Mouse (Mus musculus) hematopoietic stem cell, adult 5-6 weeks (primary cell): ENCODE measurements at regions not wholly inside any gene's neighbourhood (a gene's known extent, or its start where the extent isn't known, plus 50 kb on each side); places are given as distances from the start of the nearest gene placed in this dataset.
A peak's percentile ranks its signal among the peaks of the same experiment; 100 is the strongest.

Experiments
- ATAC-seq, 2 experiments: fragments of 125-278 bp in 1 of 2; replicated peaks in 1 of 2; 2 replicates each; pipeline ENCODE4 v1.8.0; 2016 to 2017; ENCODE audit warnings: inconsistent platforms in 2 of 2, mild to moderate bottlenecking in 2 of 2, moderate number of reproducible peaks in 2 of 2, low read depth in 1 of 2, moderate TSS enrichment in 1 of 2; ENCODE audit not compliant: low FRiP score in 2 of 2, poor library complexity in 2 of 2, severe bottlenecking in 2 of 2, insufficient read depth in 1 of 2, low TSS enrichment in 1 of 2

DNA sequence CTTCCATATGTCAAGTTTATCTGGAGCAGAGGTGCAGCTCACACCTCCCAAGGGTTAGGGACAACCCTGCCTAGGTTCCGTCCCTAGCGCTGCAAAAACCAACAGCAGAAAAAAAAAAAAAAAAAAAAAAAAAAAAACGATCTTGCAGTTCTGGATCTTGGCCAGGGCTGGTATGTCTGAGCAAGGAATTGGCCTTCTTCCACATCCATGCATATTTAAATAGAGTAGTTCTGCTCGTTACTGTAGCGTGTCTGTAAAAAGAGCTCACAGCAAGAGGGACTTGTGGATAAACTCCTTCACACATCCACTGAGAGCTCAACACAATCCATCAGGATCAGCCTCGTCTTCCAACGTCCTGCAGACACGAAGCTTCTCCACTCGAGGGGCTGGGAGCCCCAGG is 639.4 kb upstream of the Adam5 start:
- no peak for ATAC-seq

DNA sequence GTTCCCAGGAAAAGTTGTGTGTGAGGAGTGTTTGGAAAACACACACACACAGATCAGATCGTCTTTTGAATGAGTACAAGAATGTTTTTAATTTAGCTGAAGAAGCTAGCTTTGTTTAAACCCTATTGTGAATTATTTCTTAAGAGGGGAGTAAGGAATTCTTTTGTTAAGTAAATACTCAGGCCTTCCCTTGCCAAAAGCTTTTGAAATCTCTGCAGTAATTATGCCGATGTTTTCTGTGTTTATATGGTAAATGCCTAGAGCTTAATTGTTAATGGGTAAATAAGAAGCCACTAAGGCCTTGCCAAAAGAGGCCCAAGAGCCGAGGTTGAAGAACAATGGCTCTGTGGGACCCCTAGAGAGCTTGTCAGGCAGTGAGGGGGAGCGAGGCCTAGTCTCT is 638.3 kb upstream of the Adam5 start:
- ATAC-seq: no peak

DNA sequence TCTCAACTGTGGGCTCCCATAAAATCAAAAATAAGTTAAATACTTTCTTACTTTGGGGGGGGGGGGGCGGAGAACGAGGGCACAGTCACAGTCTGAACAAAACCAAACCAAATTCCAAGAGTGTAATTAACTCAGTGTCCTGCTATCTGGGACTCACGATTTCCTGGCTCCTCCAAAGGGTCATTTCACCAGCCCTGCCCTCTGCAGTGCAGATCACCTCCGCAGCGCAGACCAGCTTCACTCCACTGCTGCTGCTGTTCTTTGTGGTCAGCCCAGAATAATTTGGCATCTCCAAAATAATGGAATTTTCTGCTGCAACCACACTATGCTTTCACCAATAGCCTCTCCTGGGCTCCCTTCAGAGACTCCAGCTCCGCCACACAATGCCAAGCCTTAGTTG is 631.5 kb upstream of the Adam5 start:
- no peak for ATAC-seq

DNA sequence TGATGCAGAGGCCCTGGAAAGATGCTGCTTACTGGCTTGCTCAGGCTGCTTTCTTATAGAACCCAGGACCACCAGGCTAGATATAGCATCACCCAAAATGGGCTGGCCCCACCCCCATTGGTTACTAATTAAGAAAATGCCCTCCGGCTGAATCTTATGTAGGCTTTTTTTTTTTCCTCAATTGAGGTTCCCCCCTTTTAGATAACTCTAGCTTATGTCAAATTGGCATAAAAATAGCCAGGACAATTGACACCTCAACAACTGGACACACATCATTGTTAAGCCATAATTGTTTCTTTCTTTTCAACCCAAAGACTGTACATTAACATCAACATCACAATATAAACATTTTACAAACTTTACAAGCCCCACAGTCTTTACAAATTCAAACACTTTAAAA is 630.8 kb upstream of the Adam5 start:
- ATAC-seq: no peak

DNA sequence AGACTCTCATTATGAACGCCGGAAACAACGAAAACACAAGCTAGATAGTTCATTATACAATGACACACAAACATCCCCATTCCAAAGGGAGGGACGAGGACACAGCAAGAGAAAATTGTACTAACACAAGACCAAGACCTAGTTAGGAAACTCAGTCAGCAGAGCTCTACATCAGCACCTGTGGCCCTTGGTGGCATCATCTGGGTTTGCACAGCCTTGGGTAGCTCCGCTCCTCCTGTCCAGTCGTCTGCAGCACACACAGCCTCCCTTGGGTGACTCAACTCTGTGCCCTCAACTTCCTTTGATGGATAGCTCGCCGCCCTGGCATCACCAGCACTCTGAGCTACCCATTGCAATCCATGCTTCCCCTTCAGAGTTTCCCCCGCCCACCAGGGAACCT is 629.7 kb upstream of the Adam5 start:
- ATAC-seq: no peak

DNA sequence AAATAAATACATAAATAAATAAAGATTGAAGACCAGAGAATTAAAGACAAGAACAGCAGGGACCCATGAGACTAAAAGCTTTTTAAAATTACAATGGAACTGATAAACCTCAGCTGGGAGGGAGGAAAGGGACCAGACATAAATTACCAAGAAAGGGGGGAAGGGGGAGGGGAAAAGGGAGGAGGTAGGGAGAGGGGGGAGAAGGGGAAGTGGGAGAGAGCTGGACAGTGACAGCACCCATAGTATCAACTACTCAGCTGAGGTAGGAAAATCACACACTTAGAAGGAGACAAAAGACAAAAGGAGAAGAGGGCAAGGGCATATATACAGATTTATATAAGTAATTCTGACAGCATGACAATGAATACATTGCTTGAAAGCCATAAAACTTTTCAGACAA is 626.4 kb upstream of the Adam5 start:
- ATAC-seq: no peak

DNA sequence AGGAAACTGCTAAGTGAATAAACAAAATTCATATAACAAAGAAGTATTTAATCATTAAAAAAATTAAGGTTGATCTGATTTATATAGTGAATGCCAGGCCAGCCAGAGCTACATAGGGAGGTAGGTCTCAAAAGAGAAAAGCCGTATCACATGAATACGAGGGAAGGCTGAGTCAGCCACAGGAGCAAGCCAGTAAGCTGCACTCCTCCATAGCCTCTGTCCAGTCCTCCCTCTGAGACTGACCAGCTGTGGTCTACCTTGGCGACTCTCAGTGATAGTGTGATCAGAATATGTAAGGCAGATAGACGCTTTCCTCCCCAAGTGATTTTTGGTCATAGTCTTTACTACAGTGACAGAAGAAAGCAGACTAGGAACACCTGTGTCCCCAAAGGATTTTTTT is 625.4 kb upstream of the Adam5 start:
- ATAC-seq: no peak

DNA sequence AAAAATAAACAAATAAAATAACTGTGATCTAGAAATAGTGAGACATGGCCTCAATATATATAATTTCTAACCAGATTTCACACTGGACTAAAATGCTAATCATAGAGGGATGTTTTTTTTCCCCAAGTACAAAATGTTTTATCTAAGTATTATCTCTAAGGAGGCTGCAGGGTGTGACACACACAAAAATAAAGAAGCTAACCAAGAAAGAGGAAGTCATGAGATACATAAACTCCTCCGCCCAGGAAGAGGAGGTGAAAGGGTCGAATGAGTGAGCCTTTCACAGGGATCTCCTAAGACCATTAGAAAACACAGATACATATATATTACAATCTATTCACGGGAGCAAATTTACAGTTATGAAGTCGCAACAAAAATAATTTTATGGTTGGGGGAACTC is 623.7 kb upstream of the Adam5 start:
- no peak for ATAC-seq

DNA sequence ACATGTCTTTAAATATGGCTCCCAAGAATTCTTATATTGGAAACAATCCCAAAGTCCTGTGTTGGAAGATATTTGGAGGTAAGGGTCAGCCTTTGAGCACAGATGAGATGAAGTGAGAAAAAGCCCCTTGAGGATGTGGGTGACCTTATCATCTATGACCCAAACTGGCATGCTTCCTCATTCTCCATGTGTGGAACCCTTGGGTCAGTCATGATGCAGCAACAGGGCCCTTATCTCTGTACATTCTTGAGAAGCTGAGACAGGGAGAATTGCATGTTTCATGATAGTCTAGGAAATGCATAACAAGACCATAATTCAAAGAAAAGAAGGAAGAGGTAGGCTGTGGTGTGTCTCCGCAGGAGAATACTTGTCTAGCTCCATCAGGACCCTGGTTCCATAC is 621.8 kb upstream of the Adam5 start:
- no peak; a peak in 2 of 4 replicates for ATAC-seq

DNA sequence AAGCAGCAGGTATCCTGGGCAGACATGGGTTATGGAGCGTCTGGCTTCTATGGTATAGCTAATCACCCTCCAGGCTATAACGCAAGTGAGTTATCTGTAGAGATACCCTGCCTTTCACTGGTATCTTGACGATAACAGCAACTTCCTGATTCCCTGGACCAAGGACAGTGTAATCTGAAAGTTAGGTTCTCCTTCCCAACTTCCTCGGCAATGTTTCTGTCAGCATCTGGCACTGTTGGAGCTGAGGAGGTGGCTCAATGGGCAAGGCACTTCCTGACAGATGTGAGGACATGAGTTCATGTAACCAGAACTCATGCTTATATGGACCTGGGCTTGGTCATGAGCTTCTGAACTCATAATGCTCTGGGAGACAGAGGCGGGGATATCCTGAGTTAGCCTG is 620.9 kb upstream of the Adam5 start:
- ATAC-seq: 0 out of 4 replicates have a peak, but pooled peaks of 1 of the 2 experiments have one; percentile 12

DNA sequence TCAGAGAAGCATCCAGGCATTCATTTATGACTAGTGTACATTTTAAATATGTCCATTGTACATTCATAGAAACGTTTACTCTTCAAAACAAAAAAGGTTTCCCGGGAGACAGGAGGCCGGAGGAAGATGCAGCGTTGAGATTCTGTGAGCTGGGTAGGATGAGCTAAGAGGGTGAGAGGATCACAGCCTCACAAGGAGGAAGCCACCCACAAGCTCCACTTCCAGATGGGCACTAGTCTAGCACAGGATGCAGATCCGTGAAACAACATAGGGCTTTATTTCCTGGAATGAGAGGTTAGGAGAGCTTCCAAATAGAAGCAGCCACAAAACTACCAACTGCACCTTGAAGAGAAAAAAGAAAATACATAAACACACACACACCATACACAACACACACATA is 619.4 kb upstream of the Adam5 start:
- no peak for ATAC-seq

DNA sequence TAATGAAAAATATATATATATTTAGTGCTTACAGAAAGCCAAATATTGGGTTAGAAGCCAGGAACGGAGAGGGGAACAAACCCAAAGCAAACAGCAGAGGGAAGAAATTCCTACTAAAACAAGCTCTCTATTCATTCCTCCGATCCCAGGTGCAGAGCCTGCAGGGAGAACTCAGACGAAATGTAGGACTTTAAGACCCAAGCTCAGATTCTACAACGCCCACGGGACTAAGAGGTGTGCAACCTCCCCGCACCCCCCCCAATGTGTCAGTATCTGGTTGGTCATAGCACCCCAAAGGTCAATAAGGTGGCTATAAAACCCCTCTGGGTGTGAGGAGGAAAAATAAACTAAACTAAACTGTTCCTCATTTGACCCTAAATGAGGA is 616.9 kb upstream of the Adam5 start:
- ATAC-seq: no peak

DNA sequence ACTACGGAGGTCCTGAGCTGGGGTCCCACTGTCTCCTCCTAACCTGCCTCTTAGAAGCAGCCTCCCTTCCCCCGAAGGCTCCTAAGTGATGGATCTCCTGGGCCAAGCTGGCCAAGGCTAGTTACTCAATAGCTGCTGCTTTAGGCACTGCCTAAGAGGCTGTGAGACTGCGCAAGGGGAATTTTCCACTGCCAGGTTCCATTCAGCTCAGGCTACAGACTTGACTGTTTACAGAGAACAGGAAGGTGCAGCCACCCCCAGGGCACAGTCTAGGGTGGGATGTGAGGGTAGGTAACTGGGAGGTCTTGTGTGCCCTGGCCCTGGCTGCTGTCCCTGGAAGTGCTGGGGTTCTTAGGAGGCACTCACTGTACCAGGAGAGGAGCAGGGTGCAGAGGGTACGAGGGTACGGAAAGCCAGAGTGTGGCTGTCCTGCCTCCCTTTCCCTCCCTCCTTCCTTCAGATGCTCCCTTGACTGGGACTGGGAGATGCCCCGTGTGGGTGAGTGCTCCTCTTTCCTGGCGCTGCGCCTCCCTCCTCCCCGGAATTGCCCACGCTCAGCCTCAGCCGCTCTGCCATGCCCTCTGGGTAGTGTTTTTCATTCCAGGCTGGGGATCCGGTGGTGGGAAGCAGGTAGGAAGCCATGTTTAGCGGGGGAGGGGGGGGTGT is 616.4 kb upstream of the Adam5 start:
- peak; percentile 56 for ATAC-seq

DNA sequence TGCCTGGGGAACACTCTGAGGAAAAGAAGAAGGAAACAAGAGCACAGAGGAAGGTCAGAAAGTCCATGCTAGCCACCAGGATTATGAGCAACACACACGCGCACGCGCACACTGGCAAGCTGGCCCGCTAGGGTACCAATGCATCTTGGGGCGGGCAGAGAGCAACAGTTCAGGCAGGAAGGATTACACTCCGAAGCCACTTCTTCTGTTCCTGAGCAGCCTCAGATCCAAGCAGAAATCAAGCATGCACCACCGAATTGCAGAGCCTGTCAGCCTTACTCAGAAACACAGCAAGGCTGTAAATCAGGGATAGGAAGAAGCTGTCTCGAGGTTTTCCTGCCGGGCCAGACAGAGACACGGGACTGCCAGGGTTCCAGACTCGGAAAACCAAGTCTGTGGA is 615.8 kb upstream of the Adam5 start:
- ATAC-seq: peak; percentile 54 to 60

DNA sequence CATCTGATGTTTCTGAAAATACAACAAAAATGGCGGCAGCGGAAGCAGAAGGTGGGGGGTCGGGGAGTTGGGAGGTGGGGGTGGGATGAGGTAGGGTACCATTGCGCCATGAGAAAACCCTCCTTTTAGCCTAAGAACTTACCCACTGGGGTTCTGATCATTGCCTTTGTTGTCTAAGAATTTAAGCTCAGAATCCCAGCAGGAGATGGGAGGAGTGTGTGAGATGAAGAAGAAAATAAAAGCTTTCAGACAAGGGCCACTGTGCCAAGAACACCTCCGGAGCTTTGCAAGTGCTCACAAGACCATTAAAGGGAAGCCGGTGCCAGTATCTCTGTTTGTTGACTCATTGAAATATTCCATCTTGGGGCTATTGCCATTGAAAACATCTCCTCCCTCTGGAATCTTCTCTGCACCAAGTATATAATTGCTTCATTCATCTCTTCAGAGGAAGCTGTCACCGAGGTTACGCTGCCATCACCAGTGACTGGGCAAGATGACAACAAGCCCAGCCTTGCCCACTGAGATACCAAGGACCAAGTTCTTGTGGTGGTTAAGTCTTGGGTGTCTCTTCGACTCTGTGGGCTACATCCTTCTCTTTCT is 614.0 kb upstream of the Adam5 start:
- ATAC-seq: no peak

DNA sequence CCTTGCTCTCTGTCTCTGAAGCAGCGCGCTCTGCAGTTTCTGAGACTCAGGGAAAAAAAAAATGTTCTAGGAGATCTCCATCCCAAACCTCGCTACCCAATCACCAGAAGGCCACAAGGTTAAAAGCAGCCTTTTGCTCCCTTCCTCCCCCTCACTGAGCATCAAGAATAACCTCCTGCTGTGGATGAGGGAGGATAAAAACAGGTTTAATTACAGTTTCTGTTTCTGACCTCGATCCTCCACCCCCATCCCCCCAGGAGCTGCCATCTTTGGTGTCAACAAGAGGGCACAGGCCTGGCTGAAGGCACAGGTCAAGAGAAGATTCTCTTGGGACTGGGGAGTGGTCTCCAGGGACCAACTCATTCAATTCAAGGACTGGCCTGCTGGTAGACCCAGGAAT is 613.0 kb upstream of the Adam5 start:
- no peak for ATAC-seq

DNA sequence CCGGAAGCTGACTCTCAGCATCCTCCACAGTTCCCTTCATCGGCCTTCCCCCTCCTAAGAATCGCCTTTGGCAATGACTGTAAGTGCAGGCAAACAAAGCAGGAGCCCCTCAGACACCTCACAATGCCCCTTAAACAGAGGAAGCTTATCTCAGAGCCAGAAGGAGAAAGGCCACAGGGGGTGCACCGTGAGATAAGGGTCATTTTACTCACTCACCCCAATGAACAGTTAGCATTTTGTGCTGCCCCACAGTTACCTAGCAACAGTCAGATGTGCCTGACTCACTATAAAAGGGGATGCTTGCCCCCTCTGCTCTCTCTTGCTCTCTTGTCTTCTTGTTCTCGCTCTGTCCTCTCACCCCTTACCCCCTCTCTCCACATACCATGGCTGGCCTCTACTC is 606.4 kb upstream of the Adam5 start:
- peak; percentile 28 to 43; a peak in 2 of 4 replicates for ATAC-seq

DNA sequence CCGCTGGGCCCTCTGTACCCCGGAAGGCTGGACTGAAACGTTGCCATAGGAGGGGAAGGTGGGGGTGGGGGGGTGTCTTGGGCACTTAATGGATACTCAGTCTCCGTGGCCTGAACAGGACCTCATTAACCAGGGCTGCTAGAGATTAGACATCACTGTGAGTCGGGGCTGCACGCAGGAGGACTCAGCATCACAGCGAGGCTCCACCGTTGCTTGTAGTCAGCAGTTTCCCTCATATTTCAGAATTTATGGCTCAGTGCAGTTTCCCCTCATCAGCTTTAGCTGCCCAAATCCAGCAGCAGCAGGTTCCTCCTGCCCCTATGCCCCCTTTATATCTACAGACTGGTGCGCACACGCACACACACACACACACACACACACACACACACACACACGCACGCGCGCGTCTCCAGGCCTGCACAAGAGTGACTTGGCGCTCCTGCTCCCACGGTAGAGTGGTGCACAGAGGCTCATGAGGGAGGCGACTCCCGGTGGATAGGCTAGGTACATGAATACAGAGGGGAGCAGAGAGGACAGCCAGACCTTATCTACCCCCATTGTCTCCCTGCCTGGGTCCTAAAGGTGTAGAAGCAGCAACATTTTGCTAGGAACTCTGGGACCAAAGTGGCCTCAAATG is 605.8 kb upstream of the Adam5 start:
- peak; percentile 51 to 62 for ATAC-seq

DNA sequence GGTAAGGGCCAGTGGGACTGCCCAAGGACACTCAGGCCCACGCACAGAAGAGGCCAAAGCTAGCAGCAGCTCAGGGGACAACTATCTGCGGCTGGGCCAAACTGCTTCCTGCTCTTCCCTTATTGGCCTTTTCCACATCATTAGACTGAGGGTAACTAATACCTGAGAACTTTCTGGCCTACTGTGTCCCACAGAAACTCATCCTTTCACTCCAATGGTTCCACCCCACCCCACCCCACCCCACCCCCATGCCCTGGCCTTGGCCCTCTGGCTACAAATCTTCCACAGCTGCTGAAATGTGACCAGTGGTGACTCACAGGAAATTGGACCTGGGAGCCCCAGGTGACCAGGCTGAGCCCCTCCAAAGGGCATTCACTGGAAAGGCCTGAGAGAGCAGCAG is 604.6 kb upstream of the Adam5 start:
- ATAC-seq: no peak
